Mouse (Mus musculus) embryo, embryonic 9.5 days (tissue): ENCODE measurements around the gene Rnf208.
A peak's percentile ranks its signal among the peaks of the same experiment; 100 is the strongest.

ENCODE experiments used
- DNase-seq: peaks from one replicate; pipeline ENCODE4 v3.0.0-alpha.2; 2017; ENCODE audit errors: extremely low spot score

Gene Rnf208

DNA sequence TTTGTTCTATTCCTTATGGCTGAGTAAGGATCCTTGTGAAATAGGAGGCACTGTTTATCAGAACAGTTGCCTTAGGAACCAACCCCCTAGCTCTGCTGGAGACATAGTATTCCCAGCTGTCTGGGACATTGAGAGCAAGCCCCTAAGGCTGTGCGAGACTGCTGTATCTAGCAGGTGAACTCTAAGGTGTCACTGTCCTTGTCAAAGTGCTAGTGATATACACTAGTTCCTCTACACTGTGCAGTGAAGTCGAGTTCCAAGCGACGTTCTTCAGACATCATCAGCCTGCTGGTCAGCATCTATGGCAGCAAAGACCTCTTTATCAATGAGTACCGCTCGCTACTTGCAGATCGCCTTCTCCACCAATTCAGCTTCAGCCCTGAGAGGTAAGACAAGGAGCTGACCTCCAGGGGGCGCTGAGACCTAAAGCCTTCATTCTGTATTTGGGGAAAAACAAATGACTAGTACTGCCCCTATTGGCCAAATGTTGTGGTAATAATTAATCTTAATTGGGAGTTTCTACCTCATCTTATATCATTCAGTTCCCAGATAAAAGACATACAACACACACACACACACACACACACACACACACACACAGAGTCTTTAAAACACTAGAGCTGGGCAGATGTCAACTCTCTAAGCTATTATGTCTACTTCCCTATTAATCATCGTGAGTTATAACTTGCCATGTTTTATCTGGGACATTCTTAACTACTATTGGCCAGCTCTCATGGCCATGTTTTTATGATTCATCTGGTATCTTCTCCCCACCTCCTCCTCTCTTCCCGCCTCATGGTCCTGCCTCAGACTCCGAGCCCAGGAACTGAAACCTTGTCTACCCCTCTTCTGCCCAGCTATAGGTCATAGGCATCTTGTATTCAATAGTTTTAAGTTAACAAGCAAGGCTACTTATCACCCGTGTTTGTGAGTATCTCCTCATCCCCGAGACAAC lies 37.1 kb downstream of the Rnf208 start:
- DNase-seq, result peak; percentile 64

- no peak for DNase-seq
Measured at GRCm38 (mm10) chr2:25285551-25285950, 43.5 kb downstream of the Rnf208 start.

DNA sequence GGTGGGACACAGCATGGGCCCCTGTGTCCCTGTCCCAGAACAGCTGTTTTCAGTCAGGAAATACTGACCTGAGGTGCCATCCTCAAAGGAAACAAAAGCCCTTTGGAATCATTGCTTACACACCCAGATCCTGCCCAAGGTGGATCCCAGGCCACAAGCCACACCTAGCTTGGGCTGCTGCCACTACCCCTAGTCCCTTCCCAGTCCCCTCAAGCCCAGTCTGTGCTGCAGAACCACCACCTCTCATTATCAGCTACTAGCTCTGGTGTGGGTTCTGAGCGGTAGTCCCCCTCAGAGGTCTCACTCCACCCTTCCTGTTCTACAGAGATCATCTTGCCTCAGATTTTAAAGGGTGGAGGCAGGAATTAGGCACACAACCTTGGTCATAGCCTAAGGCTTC lies 44.3 kb downstream of the Rnf208 start:
- DNase-seq, result no peak

DNA sequence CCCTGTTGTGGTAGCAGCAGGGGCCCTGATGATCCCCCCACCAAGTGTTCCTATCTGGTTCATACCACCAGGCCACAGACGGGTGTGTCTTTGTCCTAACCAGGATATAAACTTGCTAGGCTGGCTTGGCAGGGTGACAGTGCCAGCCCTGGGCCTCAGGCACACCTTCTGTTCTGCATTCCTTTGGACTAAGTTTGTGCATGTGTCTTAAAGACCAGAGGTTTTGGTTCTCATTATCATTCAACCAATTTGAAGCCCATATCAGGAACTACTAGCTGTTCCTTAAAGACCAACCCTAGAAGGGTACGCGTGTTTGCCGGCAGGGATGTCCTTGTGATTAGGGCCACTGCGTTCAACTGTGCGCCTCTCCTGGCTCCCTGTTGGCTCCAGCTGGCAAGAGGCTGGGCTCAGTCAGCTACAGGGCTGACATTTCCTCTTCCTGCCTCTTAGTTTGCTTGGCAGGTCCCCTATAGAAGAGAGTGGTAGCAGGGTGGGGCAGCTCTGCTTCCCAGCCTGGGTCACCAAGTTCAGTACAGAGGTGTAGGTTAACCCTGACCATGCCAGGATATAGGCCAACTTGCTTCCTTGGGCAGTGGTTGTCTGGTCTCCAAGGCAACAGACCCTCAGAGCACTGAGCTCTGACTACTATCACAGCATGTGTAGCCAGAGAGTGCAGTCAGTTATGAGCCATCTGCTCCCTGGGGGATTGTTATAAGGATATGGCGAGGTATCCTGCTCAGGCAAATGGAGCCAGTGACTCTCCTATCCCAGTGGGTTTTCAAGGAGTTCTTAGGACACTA lies 45.0 kb downstream of the Rnf208 start:
- DNase-seq, result no peak

- no peak for DNase-seq
Measured at GRCm38 (mm10) chr2:25287927-25288649, 46.0 kb downstream of the Rnf208 start, which contains the start of gene Tmem210. Gene Tmem210 (plus strand): TSS chr2:25288145.

- no peak for DNase-seq
Measured at GRCm38 (mm10) chr2:25288734-25289345, 46.8 kb downstream of the Rnf208 start.

DNA sequence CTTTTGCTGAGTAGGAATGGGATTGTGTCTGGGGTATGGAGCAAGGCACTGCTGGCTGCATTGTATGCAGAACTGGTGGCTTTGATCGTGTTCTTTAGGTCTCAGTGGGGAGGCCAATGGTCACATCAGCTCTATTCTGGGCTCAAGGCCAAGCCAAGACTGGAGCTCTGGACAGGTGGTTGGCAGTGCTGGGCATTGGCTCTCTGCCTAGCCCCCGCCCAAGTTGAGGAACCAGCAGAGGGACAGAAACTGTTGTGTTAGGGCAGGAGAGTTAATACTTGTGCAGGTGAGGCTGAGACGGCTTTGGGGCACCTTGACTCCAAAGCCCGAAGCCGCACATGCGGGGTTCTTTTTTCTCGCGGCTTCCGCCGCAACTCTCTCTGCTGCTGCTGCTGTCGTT lies 47.6 kb downstream of the Rnf208 start, which contains the start of gene Lrrc26:
Gene Lrrc26, plus strand, starts transcription at position 265 of the 400 bp plus-strand sequence.
- DNase-seq, result no peak

GRCm38 (mm10) chr2:25290101-25290815 lies 48.2 kb downstream of the Rnf208 start:
- no peak for DNase-seq

DNA sequence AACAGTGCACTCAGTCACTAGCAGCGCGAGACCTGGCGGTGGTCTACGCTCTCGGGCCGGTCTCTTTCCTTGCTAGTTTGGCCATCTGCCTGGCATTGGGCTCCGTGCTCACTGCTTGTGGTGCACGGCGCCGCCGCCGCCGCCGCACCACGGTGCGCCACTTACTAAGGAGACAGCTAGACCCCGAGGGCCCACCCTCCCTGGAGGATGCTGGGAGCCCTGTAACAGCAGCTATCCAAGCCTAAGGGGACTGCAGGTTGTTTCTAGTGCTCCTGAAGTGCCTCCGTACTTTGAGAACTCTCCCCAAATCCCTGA lies 48.7 kb downstream of the Rnf208 start:
- peak; percentile 10 for DNase-seq

DNA sequence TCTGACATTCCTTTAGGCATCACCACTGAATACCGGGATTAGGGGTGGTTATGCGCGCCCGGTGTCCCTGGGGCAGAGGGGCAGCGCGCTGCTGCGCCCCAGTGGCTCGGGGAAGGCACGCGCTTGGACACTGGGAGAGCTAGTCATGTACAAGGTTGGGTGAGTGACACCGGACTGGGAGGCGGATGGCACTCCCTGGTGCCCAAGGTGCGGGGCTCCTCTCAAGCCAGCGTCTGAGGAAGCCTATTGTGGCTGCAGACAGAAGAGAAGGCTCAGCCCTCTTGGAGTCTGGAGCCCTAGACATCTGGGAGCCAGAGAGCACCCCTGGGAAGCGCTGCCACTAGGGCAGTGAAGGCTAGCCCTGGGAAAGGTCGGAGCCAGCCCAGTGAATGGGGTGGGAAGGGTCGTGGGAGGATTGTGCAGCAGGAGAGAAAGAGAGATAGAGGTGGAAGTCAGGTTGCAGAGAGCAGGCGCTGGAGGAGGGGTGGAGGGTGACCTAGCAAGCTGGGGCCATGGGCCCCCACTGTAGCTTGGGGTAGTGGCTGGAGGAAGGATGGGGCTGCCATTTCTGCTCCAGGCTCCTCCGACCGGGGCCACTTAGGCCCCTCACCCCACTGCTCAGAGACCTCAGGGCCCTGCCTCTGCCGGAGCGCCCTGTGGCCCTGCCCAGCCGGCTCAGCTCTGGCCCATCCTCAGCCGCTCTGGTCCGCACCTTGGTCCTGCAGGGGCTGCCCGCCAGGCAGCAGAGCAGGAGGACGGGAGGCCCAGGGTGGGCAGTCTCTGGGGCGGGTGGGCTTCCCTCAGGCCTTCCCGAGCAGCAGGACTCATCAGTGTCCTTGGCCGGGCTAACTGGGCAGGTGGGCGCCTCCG lies 49.4 kb downstream of the Rnf208 start:
- no peak for DNase-seq

GRCm38 (mm10) chr2:25292054-25292544 lies 50.0 kb downstream of the Rnf208 start:
- DNase-seq, result no peak

- DNase-seq, result peak; percentile 81
Measured at GRCm38 (mm10) chr2:25292856-25293255, 50.8 kb downstream of the Rnf208 start.

GRCm38 (mm10) chr2:25293706-25294105 lies 51.7 kb downstream of the Rnf208 start:
- DNase-seq, result no peak
